Mouse (Mus musculus) MEL (cell line): ENCODE measurements around the gene Pou2af1. TPM values are rescaled to one million over a fixed set of nuclear protein-coding genes. Genes with fewer than 3 reads are reported as not detected.

ENCODE experiments used
- DNase-seq: peaks from one replicate; pipeline ENCODE4 v3.0.0; 2011; ENCODE audit warnings: low read depth, low spot score
- H3K27ac ChIP-seq: 2 replicates; pipeline ENCODE4 v1.5.1; 2012; ENCODE audit warnings: low read depth, mild to moderate bottlenecking, control low read depth, low read length, moderate library complexity; ENCODE audit not compliant: control insufficient read depth
- H3K27me3 ChIP-seq, 2 experiments: fragments of 150-350 bp in 1 of 2; sonication (generic) in 1 of 2; 2 replicates each; pipeline ENCODE4 v1.6.1; 2012; ENCODE audit warnings: low read length in 2 of 2, mild to moderate bottlenecking in 2 of 2, improper control_type of control experiment in 1 of 2, moderate library complexity in 1 of 2; ENCODE audit not compliant: insufficient read depth in 2 of 2, control insufficient read depth in 1 of 2
- H3K36me3 ChIP-seq, 2 experiments: 2 replicates each; pipeline ENCODE4 v1.6.1; 2012 to 2014; ENCODE audit warnings: low read length in 2 of 2, improper control_type of control experiment in 1 of 2, inconsistent platforms in 1 of 2, mild to moderate bottlenecking in 1 of 2; ENCODE audit not compliant: insufficient read depth in 2 of 2, control insufficient read depth in 1 of 2
- H3K4me1 ChIP-seq, 2 experiments: fragments of 150-350 bp in 1 of 2; sonication (generic) in 1 of 2; 2 replicates each; pipeline ENCODE4 v1.6.1; 2012; ENCODE audit warnings: low read length in 2 of 2, improper control_type of control experiment in 1 of 2, mild to moderate bottlenecking in 1 of 2; ENCODE audit not compliant: insufficient read depth in 2 of 2, control insufficient read depth in 1 of 2
- H3K4me3 ChIP-seq, 2 experiments: fragments of 150-350 bp in 1 of 2; sonication (generic) in 1 of 2; 2 replicates each; pipeline ENCODE4 v1.5.1; 2012; ENCODE audit warnings: low read depth in 2 of 2, low read length in 2 of 2, mild to moderate bottlenecking in 2 of 2, moderate library complexity in 2 of 2, control low read depth in 1 of 2, improper control_type of control experiment in 1 of 2; ENCODE audit not compliant: control insufficient read depth in 1 of 2, insufficient read depth in 1 of 2
- H3K79me2 ChIP-seq: 2 replicates; pipeline ENCODE4 v1.6.1; 2012; ENCODE audit warnings: mild to moderate bottlenecking, low read length, moderate library complexity; ENCODE audit not compliant: control insufficient read depth, poor library complexity, insufficient read depth
- H3K9ac ChIP-seq: 2 replicates; pipeline ENCODE4 v1.6.1; 2012; ENCODE audit warnings: low read depth, mild to moderate bottlenecking, control low read depth, low read length, moderate library complexity; ENCODE audit not compliant: control insufficient read depth, poor library complexity, severe bottlenecking
- H3K9me3 ChIP-seq: fragments of 150-350 bp; sonication (generic); replicated peaks from 2 replicates; pipeline ENCODE4 v1.6.1; 2012; ENCODE audit warnings: mild to moderate bottlenecking, low read length, improper control_type of control experiment, moderate library complexity; ENCODE audit not compliant: insufficient read depth
- BHLHE40 ChIP-seq: IDR thresholded peaks from 2 replicates; pipeline ENCODE4 v1.6.1; 2012; ENCODE audit warnings: low read depth, mild to moderate bottlenecking, inconsistent platforms, low read length, improper control_type of control experiment, borderline replicate concordance
- CHD1 ChIP-seq: IDR thresholded peaks from 2 replicates; pipeline ENCODE4 v1.6.1; 2012; ENCODE audit warnings: low read depth, mild to moderate bottlenecking, inconsistent platforms, low read length, improper control_type of control experiment
- CHD2 ChIP-seq: IDR thresholded peaks from 2 replicates; pipeline ENCODE4 v1.6.1; 2011; ENCODE audit warnings: low read length, improper control_type of control experiment
- E2F4 ChIP-seq: IDR thresholded peaks from 2 replicates; pipeline ENCODE4 v1.6.1; 2011; ENCODE audit warnings: low read depth, low read length, improper control_type of control experiment, borderline replicate concordance
- ELF1 ChIP-seq: IDR thresholded peaks from 2 replicates; pipeline ENCODE4 v1.6.1; 2014; ENCODE audit warnings: low read depth, mild to moderate bottlenecking, inconsistent platforms, low read length, improper control_type of control experiment, moderate library complexity
- ETS1 ChIP-seq: IDR thresholded peaks from 2 replicates; pipeline ENCODE4 v1.6.1; 2012; ENCODE audit warnings: low read depth, mild to moderate bottlenecking, inconsistent platforms, low read length, improper control_type of control experiment, moderate library complexity
- GABPA ChIP-seq: IDR thresholded peaks from 2 replicates; pipeline ENCODE4 v1.6.1; 2012; ENCODE audit warnings: low read depth, mild to moderate bottlenecking, inconsistent platforms, low read length, improper control_type of control experiment, moderate library complexity
- HCFC1 ChIP-seq: IDR thresholded peaks from 2 replicates; pipeline ENCODE4 v1.6.1; 2012; ENCODE audit warnings: low read depth, mild to moderate bottlenecking, inconsistent platforms, low read length, improper control_type of control experiment, moderate library complexity
- MAZ ChIP-seq: IDR thresholded peaks from 2 replicates; pipeline ENCODE4 v1.6.1; 2012; ENCODE audit warnings: low read depth, mild to moderate bottlenecking, inconsistent platforms, low read length, improper control_type of control experiment
- MYB ChIP-seq: IDR thresholded peaks from 2 replicates; pipeline ENCODE4 v1.6.1; 2011; ENCODE audit warnings: mild to moderate bottlenecking, low read depth, low read length, improper control_type of control experiment
- NELFE ChIP-seq: IDR thresholded peaks from 2 replicates; pipeline ENCODE4 v1.6.1; 2011; ENCODE audit warnings: low read depth, low read length, improper control_type of control experiment
- NRF1 ChIP-seq: IDR thresholded peaks from 2 replicates; pipeline ENCODE4 v1.6.1; 2014; ENCODE audit warnings: low read depth, mild to moderate bottlenecking, inconsistent platforms, low read length, improper control_type of control experiment, moderate library complexity; ENCODE audit not compliant: poor library complexity, insufficient read depth, severe bottlenecking
- POLR2A ChIP-seq, 2 experiments: IDR thresholded peaks; 2 replicates each; pipeline ENCODE4 v1.6.1; 2011 to 2012; ENCODE audit warnings: low read length in 2 of 2, mild to moderate bottlenecking in 2 of 2, control low read depth in 1 of 2, improper control_type of control experiment in 1 of 2, low read depth in 1 of 2, moderate library complexity in 1 of 2; ENCODE audit not compliant: control insufficient read depth in 1 of 2, insufficient read depth in 1 of 2, poor library complexity in 1 of 2
- POLR2AphosphoS2 ChIP-seq: IDR thresholded peaks from 2 replicates; pipeline ENCODE4 v1.6.1; 2011; ENCODE audit warnings: low read length, improper control_type of control experiment
- POLR2AphosphoS5 ChIP-seq: IDR thresholded peaks from 2 replicates; pipeline ENCODE4 v1.6.1; 2012; ENCODE audit warnings: low read depth, borderline replicate concordance, mild to moderate bottlenecking, inconsistent platforms, low read length, moderate library complexity, mixed read lengths
- RAD21 ChIP-seq: IDR thresholded peaks from 2 replicates; pipeline ENCODE4 v1.6.1; 2011; ENCODE audit warnings: mild to moderate bottlenecking, low read depth, low read length, improper control_type of control experiment
- SIN3A ChIP-seq: IDR thresholded peaks from 2 replicates; pipeline ENCODE4 v1.6.1; 2012; ENCODE audit warnings: low read length, improper control_type of control experiment, inconsistent platforms
- TAL1 ChIP-seq: IDR thresholded peaks from 2 replicates; pipeline ENCODE4 v1.6.1; 2012; ENCODE audit warnings: mild to moderate bottlenecking, inconsistent platforms, low read length, moderate library complexity, mixed read lengths
- TBP ChIP-seq: IDR thresholded peaks from 2 replicates; pipeline ENCODE4 v1.8.0; 2011; ENCODE audit warnings: low read depth, low read length, improper control_type of control experiment
- TCF12 ChIP-seq: IDR thresholded peaks from 2 replicates; pipeline ENCODE4 v1.6.1; 2014; ENCODE audit warnings: low read depth, mild to moderate bottlenecking, inconsistent platforms, low read length, improper control_type of control experiment, moderate library complexity
- USF2 ChIP-seq, 2 experiments: IDR thresholded peaks; 2 replicates each; pipeline ENCODE4 v1.6.1; 2011 to 2012; ENCODE audit warnings: improper control_type of control experiment in 2 of 2, low read length in 2 of 2, borderline replicate concordance in 1 of 2, inconsistent platforms in 1 of 2, low read depth in 1 of 2, mild to moderate bottlenecking in 1 of 2; ENCODE audit not compliant: insufficient read depth in 1 of 2
- ZMIZ1 ChIP-seq: IDR thresholded peaks from 2 replicates; pipeline ENCODE4 v1.6.1; 2012; ENCODE audit warnings: low read depth, mild to moderate bottlenecking, inconsistent platforms, low read length, improper control_type of control experiment, moderate library complexity
- ZNF384 ChIP-seq: IDR thresholded peaks from 2 replicates; pipeline ENCODE4 v1.6.1; 2012; ENCODE audit warnings: low read depth, mild to moderate bottlenecking, inconsistent platforms, low read length, improper control_type of control experiment
- polyA plus RNA-seq, 2 experiments: library from polyadenylated mRNA; stranded (reverse) in 1 of 2; unstranded in 1 of 2; fragments of >175 nt in 1 of 2; fragments of >200 nt in 1 of 2; gene quantifications; 2 replicates each; pipeline versions ENCODE4 v1.2.1 to v1.2.4; 2012; ENCODE audit warnings: low replicate concordance in 2 of 2, low read depth in 1 of 2; ENCODE audit not compliant: insufficient read length in 2 of 2, insufficient read depth in 1 of 2, missing spikeins in 1 of 2
- total RNA-seq: library from RNA; depleted of rRNA; stranded (reverse); fragments of 300-350 nt; gene quantifications from 2 replicates; pipeline ENCODE4 v1.2.3, GENCODE M21; 2012

The Pou2af1 gene
- total and polyA plus RNA-seq, 3 experiments = not detected

GRCm38 (mm10) chr9:51215311-51215710 lies 1.8 kb downstream of the Pou2af1 start:
- TF ChIP-seq TBP = no peak
- no peak for TF ChIP-seq TAL1
- TF ChIP-seq SIN3A = no peak
- no peak for TF ChIP-seq TCF12
- TF ChIP-seq NRF1 = no peak
- peaks cover 0 to 4% of the 10 kb centered on the region in 2 experiments; a peak in 2 of 4 replicates for H3K4me1 ChIP-seq
- H3K79me2 ChIP-seq = no peaks in the 10 kb centered on the region
- H3K36me3 ChIP-seq = no peaks in the 10 kb centered on the region
- peaks cover 3 to 9% of the 10 kb centered on the region in 2 experiments for H3K27me3 ChIP-seq
- H3K4me3 ChIP-seq = no peak overlapping the region
- H3K9ac ChIP-seq = no peak overlapping the region
- no peak for DNase-seq
- no peak overlapping the region for H3K27ac ChIP-seq
- H3K9me3 ChIP-seq = no peaks in the 10 kb centered on the region

GRCm38 (mm10) chr9:51215949-51216348 lies 2.4 kb downstream of the Pou2af1 start:
- Histone ChIP-seq H3K4me3 (no peak overlapping the region), H3K9ac (no peak overlapping the region)
- TF ChIP-seq ZNF384 = no peak
- TF ChIP-seq RAD21 = no peak
- no peak for TF ChIP-seq NRF1
- no peak for TF ChIP-seq POLR2AphosphoS2
- TF ChIP-seq CHD2 = no peak
- TF ChIP-seq NELFE = no peak
- TF ChIP-seq, all 39 proteins: peak for 0
- H3K27me3 ChIP-seq = peaks cover 3 to 9% of the 10 kb centered on the region in 2 experiments
- no peaks in the 10 kb centered on the region for H3K36me3 ChIP-seq
- no peak overlapping the region for H3K27ac ChIP-seq
- DNase-seq = peak; percentile 27
- H3K9me3 ChIP-seq = no peaks in the 10 kb centered on the region
- H3K4me1 ChIP-seq = peaks cover 0 to 4% of the 10 kb centered on the region in 2 experiments; a peak in 2 of 4 replicates
- H3K79me2 ChIP-seq = no peaks in the 10 kb centered on the region

- H3K27me3 ChIP-seq = peaks cover 11 to 26% of the 10 kb centered on the region in 2 experiments
- H3K4me1 ChIP-seq = no peaks in the 10 kb centered on the region
- no peak overlapping the region for H3K9ac ChIP-seq
- no peaks in the 10 kb centered on the region for H3K9me3 ChIP-seq
- no peak for DNase-seq
- TF ChIP-seq E2F4 = no peak
- TF ChIP-seq ETS1 = no peak
- no peak for TF ChIP-seq MAZ
- TF ChIP-seq MYB = no peak
- TF ChIP-seq NRF1 = no peak
- no peak for TF ChIP-seq HCFC1
- TF ChIP-seq ELF1 = no peak
- TF ChIP-seq SIN3A = no peak
- TF ChIP-seq ZMIZ1 = no peak
- no peak for TF ChIP-seq POLR2A (IDR thresholded peaks at IDR 0.05; ENCODE audit: control insufficient read depth in 1 of 2, insufficient read depth in 1 of 2, low read depth in 1 of 2, low read length in 2 of 2, poor library complexity in 1 of 2)
- no peak for TF ChIP-seq GABPA
- no peak for TF ChIP-seq POLR2AphosphoS5
- TF ChIP-seq USF2 (IDR thresholded peaks at IDR 0.05; ENCODE audit: borderline replicate concordance in 1 of 2, insufficient read depth in 1 of 2, low read depth in 1 of 2, low read length in 2 of 2) = no peak
- TF ChIP-seq NELFE = no peak
- no peak for TF ChIP-seq BHLHE40
- TF ChIP-seq CHD1 = no peak
- no peak for TF ChIP-seq TCF12
- no peak for TF ChIP-seq TAL1
- H3K79me2 ChIP-seq = no peaks in the 10 kb centered on the region
- H3K4me3 ChIP-seq = no peak overlapping the region
- no peak overlapping the region for H3K27ac ChIP-seq
- no peaks in the 10 kb centered on the region for H3K36me3 ChIP-seq
These were observed 12.2 kb downstream of the Pou2af1 start for GRCm38 (mm10) chr9:51225636-51226166.
